Mouse (Mus musculus): ENCODE results near the gene Rspo1. TPM values are rescaled to one million over a fixed set of nuclear protein-coding genes. Genes with fewer than 3 reads are reported as not detected.

Gene Rspo1
- polyA plus RNA-seq, 1 experiment from 2014 or later, result 1.2 TPM

GRCm38 (mm10) chr4:125056476-125056875 is 70.2 kb downstream of the Rspo1 start:
- 94% methylated on average over 4 of the region's 4 CpGs for WGBS
- Histone ChIP-seq H3K9ac (replicated peaks) (no peak overlapping the region), H3K4me1 (peaks cover 5% of the 10 kb centered on the region), H3K36me3 (peaks cover 48% of the 10 kb centered on the region), H3K9me3 (replicated peaks) (no peaks in the 10 kb centered on the region), H3K27ac (replicated peaks) (no peak overlapping the region), H3K4me2 (no peak overlapping the region), H3K4me3 (replicated peaks) (no peak overlapping the region), H3K27me3 (replicated peaks) (no peaks in the 10 kb centered on the region)
- ATAC-seq (ENCODE audit: low FRiP score), result no peak

- Histone ChIP-seq H3K27me3 (replicated peaks) (no peaks in the 10 kb centered on the region), H3K9me3 (replicated peaks) (no peaks in the 10 kb centered on the region), H3K9ac (replicated peaks) (no peak overlapping the region), H3K4me2 (no peak overlapping the region), H3K36me3 (peaks cover 40% of the 10 kb centered on the region), H3K4me3 (replicated peaks) (no peak overlapping the region), H3K27ac (replicated peaks) (0 out of 2 replicates have a peak overlapping the region, but pooled peaks have one; percentile 13), H3K4me1 (peaks cover 5% of the 10 kb centered on the region)
- 56% methylated on average over 3 of the region's 3 CpGs for WGBS
- ATAC-seq (ENCODE audit: low FRiP score), result no peak
These were observed 71.0 kb downstream of the Rspo1 start for GRCm38 (mm10) chr4:125057273-125057672.

GRCm38 (mm10) chr4:125058033-125058432 is 71.8 kb downstream of the Rspo1 start:
- H3K36me3 ChIP-seq, result peaks cover 32% of the 10 kb centered on the region
- H3K27me3 ChIP-seq (replicated peaks), result no peaks in the 10 kb centered on the region
- WGBS, result 49% methylated on average over 5 of the region's 5 CpGs
- H3K9ac ChIP-seq (replicated peaks), result no peak overlapping the region
- H3K27ac ChIP-seq (replicated peaks), result no peak overlapping the region
- no peak for ATAC-seq (ENCODE audit: low FRiP score)
- H3K4me2 ChIP-seq, result no peak overlapping the region
- peaks cover 5% of the 10 kb centered on the region for H3K4me1 ChIP-seq
- H3K4me3 ChIP-seq (replicated peaks), result no peak overlapping the region
- no peaks in the 10 kb centered on the region for H3K9me3 ChIP-seq (replicated peaks)

Other genes starting within 250 kb of the Rspo1 start
- gene Inpp5b, start 244.6 kb upstream of the Rspo1 start, polyA plus RNA-seq (2015; fragmentation: Nextera tagmentation; extraction: Ambion mirVana), result 20.6 and 24.9 TPM in 2 replicates
- gene Mtf1, start 184.3 kb upstream of the Rspo1 start, polyA plus RNA-seq (2015; fragmentation: Nextera tagmentation; extraction: Ambion mirVana), result 9.8 and 10.2 TPM in 2 replicates
- 43.2 and 44.9 TPM in 2 replicates for gene Yrdc, start 135.8 kb upstream of the Rspo1 start, polyA plus RNA-seq (2015; fragmentation: Nextera tagmentation; extraction: Ambion mirVana)
- 82.5 and 106 TPM in 2 replicates for gene 1110065P20Rik, start 135.2 kb upstream of the Rspo1 start, polyA plus RNA-seq (2015; fragmentation: Nextera tagmentation; extraction: Ambion mirVana)
- gene Maneal, start 124.3 kb upstream of the Rspo1 start, polyA plus RNA-seq (2015; fragmentation: Nextera tagmentation; extraction: Ambion mirVana), result 10.4 and 17.8 TPM in 2 replicates
- 9.4 and 13.7 TPM in 2 replicates for gene Epha10, start 105.5 kb upstream of the Rspo1 start, polyA plus RNA-seq (2015; fragmentation: Nextera tagmentation; extraction: Ambion mirVana)
- 14.2 and 15.2 TPM in 2 replicates for gene 9930104L06Rik, start 49.4 kb upstream of the Rspo1 start, polyA plus RNA-seq (2015; fragmentation: Nextera tagmentation; extraction: Ambion mirVana)
- gene Cdca8, start 47.1 kb upstream of the Rspo1 start, polyA plus RNA-seq (2015; fragmentation: Nextera tagmentation; extraction: Ambion mirVana), result 22.1 and 51.7 TPM in 2 replicates
- gene Gnl2, start 30.2 kb downstream of the Rspo1 start, polyA plus RNA-seq (2015; fragmentation: Nextera tagmentation; extraction: Ambion mirVana), result 88.6 and 91.7 TPM in 2 replicates
- 0.70 and 0.79 TPM in 2 replicates for gene Dnali1, start 79.3 kb downstream of the Rspo1 start, polyA plus RNA-seq (2015; fragmentation: Nextera tagmentation; extraction: Ambion mirVana)
- 24.1 and 24.3 TPM in 2 replicates for gene Snip1, start 80.2 kb downstream of the Rspo1 start, polyA plus RNA-seq (2015; fragmentation: Nextera tagmentation; extraction: Ambion mirVana)
- gene Meaf6, start 98.7 kb downstream of the Rspo1 start, polyA plus RNA-seq (2015; fragmentation: Nextera tagmentation; extraction: Ambion mirVana), result 141 and 164 TPM in 2 replicates
- gene Zc3h12a, start 141.4 kb downstream of the Rspo1 start, polyA plus RNA-seq (2015; fragmentation: Nextera tagmentation; extraction: Ambion mirVana), result 0.15 and 0.68 TPM in 2 replicates

Measured in neural tube, embryonic 15.5 days (tissue).